Mouse (Mus musculus): ENCODE measurements around the gene Fbxl14. TPM values are rescaled to one million over a fixed set of nuclear protein-coding genes. Genes with fewer than 3 reads are reported as not detected.
A peak's percentile ranks its signal among the peaks of the same experiment; 100 is the strongest.

The Fbxl14 gene
- total RNA-seq, 2 experiments from 2014 or later: 29.0 to 43.6 TPM

GRCm38 (mm10) chr6:119489765-119490164 is 10.3 kb downstream of the Fbxl14 start:
- ATAC-seq (replicated peaks; ENCODE audit: poor library complexity, severe bottlenecking): peak; percentile 56

GRCm38 (mm10) chr6:119490549-119490948 is 11.1 kb downstream of the Fbxl14 start:
- no peak for ATAC-seq (replicated peaks; ENCODE audit: poor library complexity, severe bottlenecking)

- ATAC-seq (replicated peaks; ENCODE audit: poor library complexity, severe bottlenecking): no peak
Observed at GRCm38 (mm10) chr6:119491006-119491405, 11.5 kb downstream of the Fbxl14 start.

GRCm38 (mm10) chr6:119491997-119492629 is 12.6 kb downstream of the Fbxl14 start:
- ATAC-seq (replicated peaks; ENCODE audit: poor library complexity, severe bottlenecking): no peak

DNA sequence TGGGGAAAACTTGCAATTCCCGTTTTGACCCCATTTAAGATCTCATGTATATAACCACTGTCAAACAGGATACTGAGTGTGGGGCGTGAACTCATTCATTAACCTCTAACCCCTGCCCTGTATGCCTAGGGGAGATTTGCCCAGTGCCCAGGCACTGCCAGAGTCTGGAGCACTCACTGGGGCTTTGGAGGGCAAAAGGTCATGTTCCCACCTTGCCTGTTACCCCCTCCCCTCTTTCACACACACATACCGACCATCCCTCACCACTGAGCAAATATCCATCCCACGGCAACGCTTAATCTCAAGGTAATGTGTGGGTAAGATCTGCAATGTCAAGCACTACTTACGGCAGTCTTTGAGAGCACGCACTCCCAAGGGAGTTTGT is 13.2 kb downstream of the Fbxl14 start:
- no peak for ATAC-seq (replicated peaks; ENCODE audit: poor library complexity, severe bottlenecking)

- peak; percentile 74 for ATAC-seq (replicated peaks; ENCODE audit: poor library complexity, severe bottlenecking)
Observed at GRCm38 (mm10) chr6:119499271-119499670, 19.8 kb downstream of the Fbxl14 start.

DNA sequence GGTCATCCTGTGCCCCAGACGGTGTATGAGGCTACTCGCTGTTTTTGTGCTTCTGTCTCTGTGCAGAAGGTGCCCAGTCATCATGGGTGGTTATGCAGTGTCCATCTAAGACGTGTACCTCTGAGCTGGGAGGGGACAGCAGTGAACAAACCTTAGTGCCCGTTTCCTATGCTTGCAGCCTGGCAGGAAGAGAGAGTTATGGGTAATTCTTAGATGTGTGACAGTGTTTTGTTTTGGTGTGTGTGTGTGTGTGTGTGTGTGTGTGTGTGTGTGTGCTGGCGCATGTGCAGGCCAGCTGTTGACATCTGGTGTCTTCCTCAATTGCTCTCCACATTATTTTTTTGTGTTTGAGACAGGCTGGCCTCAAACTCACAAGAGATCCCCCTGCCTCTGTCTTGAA is 20.6 kb downstream of the Fbxl14 start:
- 0 out of 2 replicates have a peak, but pooled peaks have one; percentile 18 for ATAC-seq (replicated peaks; ENCODE audit: poor library complexity, severe bottlenecking)

GRCm38 (mm10) chr6:119502031-119502430 is 22.6 kb downstream of the Fbxl14 start:
- peak; percentile 85 for ATAC-seq (replicated peaks; ENCODE audit: poor library complexity, severe bottlenecking)

DNA sequence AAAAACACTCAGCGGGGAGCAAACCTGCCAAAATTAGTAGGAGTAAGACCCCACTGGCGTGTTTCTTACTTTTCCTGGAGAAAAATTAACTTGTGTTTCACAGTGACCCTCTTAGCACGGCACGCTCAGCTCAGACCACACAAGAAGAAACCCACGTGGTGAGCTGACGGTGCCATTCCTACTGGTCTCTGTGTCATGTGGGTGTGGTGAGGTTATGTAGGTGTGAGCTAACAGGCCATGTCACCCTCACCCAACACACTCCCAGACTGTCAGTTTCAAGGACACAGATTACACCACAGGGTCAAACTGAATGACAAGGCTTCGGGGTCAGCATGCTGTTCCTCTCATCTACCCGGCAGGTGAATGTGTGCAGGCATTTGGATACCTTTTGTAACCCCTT is 25.3 kb downstream of the Fbxl14 start:
- no peak for ATAC-seq (replicated peaks; ENCODE audit: poor library complexity, severe bottlenecking)

DNA sequence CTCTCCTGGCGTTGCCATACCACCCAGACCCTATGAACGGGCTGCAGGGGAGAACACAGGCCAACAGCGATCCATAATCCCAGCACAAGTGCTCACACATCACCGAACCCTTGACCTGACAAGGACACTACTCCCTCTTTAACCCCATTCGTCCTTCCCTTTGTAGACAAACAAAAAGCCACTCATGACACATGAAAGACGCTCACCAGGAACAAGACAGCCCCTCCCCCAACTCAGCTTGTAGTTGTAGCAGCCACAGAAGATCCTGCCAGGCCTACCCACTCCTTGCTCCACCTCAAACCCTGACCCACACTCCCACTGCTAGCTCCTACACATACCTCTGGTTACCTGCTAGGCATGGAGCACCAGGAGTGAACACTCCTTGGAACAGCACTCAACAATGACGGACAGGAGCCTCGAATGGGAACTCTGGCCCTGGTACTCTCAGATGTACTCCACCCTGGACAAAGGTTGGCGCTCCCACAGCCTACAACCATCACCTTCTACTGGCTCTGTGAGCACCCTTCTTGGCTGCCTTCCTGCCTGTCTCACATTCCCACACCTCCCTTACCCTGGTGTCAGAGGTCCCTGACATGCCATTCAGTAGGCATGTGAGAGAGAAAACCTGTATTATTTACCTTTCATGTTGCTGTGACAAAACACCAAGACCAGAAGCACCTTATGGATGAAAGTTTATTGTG is 26.2 kb downstream of the Fbxl14 start:
- ATAC-seq (replicated peaks; ENCODE audit: poor library complexity, severe bottlenecking): no peak

DNA sequence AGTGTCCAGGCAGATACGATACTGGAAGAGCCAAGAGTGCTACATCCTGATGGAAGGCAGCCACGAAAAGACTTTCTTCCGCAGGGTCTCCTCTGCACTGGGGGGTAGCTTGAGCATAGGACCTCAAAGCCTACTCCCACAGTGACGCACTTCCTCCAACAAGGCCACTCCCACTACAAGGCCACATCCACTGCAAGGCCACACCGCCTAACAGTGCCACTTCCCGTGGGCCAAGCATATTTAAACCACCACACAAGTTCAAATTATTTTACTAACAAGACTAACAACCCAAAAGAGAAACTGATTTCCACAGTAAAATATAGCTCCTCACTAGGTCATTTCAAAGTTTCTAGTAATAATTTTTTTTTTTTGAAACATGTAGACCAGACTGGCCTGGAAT is 28.8 kb downstream of the Fbxl14 start:
- no peak for ATAC-seq (replicated peaks; ENCODE audit: poor library complexity, severe bottlenecking)

DNA sequence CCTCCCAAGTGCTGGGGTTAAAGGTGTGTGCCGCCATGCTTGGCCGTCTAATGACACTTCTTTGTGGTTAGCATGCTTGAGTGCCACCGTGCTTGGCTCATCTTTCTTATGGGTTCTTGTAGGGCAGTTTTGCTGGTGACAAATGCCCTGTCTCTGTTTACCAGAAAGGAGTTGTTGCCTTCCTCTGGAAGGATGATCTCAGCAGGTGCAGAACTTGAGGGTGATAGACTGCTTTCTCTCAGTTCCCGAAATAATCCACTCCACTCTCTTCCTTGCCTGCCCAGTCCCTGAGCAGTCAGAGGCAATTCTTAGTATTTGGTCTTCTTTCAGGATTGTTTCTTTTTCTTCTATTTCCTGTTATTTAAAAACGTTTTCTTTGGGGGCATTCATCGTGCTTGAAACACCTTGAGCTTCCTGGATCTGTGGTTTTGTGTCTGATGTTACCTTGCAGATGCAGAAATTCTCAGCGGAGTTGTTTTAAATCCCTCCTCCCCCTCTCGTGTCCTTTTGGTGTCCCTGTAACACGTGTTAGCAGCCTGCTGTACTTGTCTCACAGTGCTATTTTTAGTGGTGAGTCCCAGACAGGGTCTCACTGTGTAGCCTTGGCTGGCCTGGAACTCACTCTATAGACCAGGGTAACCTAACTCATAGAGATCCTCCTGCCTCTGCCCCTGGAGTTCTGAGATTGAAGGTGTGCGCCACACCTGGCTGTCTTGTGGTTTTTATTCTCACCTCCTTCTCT is 29.3 kb downstream of the Fbxl14 start:
- ATAC-seq (replicated peaks; ENCODE audit: poor library complexity, severe bottlenecking): no peak

DNA sequence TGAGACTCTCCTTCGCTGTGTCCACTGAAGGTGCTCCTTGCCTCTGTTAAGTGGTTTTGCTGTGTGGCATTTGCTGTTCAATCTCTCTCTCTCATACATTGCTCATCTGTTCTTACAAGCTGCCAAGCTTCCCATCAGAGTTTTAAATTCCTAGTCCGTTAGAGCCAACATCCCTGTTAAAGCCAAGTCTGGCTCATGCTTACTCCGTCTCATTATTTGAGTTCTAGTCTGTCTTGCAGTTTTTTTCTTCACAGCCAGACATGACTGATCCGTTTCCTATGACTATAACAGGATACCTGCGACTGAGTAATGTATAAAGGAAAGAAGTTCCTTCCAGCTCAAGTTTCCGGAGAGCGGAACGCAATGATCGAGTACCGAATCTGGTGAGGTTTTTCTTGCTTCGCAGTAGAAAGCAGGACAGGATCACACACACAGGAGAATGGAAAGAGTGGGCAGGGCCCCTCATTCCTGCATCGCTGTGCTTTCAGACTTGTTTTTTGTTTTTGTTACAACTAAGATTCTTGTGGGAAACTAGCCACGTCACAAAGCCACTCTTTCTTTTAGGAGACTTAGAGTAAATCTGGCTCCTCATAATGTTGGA is 30.1 kb downstream of the Fbxl14 start:
- no peak for ATAC-seq (replicated peaks; ENCODE audit: poor library complexity, severe bottlenecking)

- no peak for ATAC-seq (replicated peaks; ENCODE audit: poor library complexity, severe bottlenecking)
Observed at GRCm38 (mm10) chr6:119512701-119513100, 33.2 kb downstream of the Fbxl14 start.

DNA sequence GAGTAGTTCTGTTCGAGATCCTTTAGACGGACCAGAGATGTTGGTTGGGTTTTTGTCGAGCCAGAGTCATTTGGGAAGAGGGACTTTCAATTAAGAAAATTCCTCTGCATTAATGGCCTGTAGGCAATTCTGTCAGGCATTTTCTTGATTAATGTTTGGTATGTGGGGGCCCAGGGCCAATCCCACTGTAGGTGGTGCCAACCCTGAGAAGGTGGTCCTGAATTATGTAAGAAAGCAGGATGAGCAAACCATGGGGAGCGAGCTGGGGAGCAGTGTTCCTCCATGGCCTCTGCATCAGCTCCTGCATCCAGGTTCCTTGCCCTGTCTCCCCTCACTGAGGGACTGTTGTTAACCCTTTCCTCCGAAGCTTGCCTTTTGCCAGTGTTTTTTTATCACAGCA is 34.0 kb downstream of the Fbxl14 start:
- no peak for ATAC-seq (replicated peaks; ENCODE audit: poor library complexity, severe bottlenecking)

- no peak for ATAC-seq (replicated peaks; ENCODE audit: poor library complexity, severe bottlenecking)
Observed at GRCm38 (mm10) chr6:119514085-119514484, 34.6 kb downstream of the Fbxl14 start.

GRCm38 (mm10) chr6:119520731-119521130 is 41.3 kb downstream of the Fbxl14 start:
- ATAC-seq (replicated peaks; ENCODE audit: poor library complexity, severe bottlenecking): no peak

- no peak for ATAC-seq (replicated peaks; ENCODE audit: poor library complexity, severe bottlenecking)
Observed at GRCm38 (mm10) chr6:119521482-119521900, 42.0 kb downstream of the Fbxl14 start.

DNA sequence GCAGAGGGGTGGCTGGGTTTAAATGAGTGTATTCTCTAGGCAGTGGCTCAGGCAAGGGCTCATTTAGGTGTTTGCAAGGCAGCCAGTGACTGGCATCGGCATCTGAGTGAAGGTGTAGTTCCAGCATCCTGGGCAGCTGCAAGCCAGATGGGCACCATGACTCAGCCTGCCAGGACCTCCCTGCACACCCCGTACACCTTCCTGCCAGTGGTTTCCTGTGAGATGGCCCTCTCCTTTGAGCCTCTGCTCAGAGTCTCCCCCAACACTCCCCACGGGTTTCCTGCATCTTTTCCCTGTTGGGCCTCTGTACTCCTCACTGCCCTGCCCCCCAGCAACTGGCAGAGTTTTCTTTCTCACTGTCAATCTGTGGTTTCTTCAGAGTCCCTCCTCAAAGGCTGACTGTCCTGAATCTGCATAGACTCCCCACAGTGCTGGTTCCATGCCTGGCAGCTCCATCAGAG is 42.5 kb downstream of the Fbxl14 start:
- ATAC-seq (replicated peaks; ENCODE audit: poor library complexity, severe bottlenecking): peak; percentile 35; the same call in 1 of the 2 replicates

DNA sequence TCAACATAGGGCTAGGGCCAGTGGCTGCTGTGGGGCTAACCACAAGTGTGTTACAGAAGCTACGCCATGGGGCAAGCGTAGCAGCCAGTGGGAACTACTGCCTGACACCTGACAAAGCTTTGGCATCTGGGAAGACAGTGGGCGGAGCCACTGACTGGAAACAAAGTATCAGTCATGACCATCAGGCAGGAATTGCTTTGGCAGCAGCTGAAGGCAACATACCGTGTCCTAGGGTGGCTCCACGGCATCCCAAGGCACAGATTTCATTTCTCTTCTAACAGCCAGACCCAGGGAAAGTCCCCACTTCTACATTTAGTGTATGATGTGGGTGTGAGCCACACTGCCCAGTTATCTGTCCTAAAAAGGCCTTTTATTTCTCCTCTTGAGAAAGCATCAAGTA is 47.0 kb downstream of the Fbxl14 start:
- ATAC-seq (replicated peaks; ENCODE audit: poor library complexity, severe bottlenecking): no peak

DNA sequence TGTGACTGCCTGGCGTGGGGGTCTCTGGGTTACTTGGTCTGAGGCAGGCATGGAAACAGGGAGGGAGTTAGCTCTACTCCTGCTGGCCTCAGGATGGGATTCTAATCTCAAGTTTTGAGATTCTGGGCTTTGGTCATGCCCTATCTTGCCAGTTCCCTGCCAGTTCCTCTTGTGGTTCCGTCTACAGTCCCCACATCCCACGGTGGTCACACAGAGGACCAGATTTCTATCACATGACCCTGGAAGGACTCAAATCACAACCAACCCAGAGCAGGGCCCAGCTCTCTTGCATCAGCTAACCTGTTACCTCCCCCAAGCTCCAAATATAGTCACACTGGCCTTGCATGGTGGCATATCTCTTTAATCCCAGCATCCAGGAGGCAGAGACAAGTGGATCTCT is 50.2 kb downstream of the Fbxl14 start:
- ATAC-seq (replicated peaks; ENCODE audit: poor library complexity, severe bottlenecking): peak; percentile 63

All from granulocyte monocyte progenitor cell, adult 5-6 weeks (primary cell).